Mouse (Mus musculus) ovary, adult 18-20 months (tissue): ENCODE measurements around the gene 4933415A04Rik.
A peak's percentile ranks its signal among the peaks of the same experiment; 100 is the strongest.

Experiments
- DNase-seq: peaks from one replicate; pipeline ENCODE4 v3.0.0; 2022; ENCODE audit warnings: low spot score, mixed read lengths

Gene 4933415A04Rik

GRCm38 (mm10) chr11:43575061-43575375, 11.8 kb upstream of the 4933415A04Rik start:
- no peak for DNase-seq

DNA sequence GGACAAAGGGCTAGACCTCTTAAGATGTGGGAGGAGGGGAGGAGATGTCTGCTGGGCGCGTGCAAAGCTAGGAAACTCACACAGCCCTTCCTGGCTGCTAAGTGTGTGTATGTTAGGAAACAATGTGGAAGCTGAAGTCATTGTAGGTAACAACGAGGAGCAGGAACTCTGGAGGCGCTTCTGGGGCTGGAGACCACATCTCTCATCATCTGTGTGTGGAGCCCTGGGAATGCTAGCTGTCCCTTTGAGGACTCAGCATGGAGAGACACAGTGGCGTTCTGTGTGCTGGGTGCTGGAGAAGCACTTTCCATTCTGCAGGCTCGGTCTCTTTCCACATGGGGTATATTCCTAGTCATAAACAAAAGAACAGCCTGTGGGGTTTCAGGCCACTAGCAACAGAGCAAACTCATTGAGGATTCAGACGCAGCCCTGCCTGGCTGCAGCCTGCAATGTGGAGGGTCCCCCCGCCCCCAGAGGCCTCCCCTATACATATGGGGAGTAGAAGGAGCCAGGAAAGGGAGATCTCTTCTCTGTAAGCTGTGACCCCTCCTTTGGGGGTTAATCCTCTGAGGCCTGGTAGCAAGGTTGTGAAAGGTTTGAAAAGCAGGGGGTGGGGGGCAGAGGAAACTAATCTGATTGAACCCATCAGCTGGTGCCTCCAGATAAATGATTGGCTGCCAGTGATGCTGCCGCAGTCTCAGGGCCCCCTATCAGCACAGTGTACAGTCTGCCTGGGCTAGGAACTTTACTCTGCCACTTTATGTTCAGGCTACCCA, 11.3 kb upstream of the 4933415A04Rik start:
- DNase-seq = no peak

- DNase-seq = no peak
Measured at GRCm38 (mm10) chr11:43577713-43578478, 8.9 kb upstream of the 4933415A04Rik start.

DNA sequence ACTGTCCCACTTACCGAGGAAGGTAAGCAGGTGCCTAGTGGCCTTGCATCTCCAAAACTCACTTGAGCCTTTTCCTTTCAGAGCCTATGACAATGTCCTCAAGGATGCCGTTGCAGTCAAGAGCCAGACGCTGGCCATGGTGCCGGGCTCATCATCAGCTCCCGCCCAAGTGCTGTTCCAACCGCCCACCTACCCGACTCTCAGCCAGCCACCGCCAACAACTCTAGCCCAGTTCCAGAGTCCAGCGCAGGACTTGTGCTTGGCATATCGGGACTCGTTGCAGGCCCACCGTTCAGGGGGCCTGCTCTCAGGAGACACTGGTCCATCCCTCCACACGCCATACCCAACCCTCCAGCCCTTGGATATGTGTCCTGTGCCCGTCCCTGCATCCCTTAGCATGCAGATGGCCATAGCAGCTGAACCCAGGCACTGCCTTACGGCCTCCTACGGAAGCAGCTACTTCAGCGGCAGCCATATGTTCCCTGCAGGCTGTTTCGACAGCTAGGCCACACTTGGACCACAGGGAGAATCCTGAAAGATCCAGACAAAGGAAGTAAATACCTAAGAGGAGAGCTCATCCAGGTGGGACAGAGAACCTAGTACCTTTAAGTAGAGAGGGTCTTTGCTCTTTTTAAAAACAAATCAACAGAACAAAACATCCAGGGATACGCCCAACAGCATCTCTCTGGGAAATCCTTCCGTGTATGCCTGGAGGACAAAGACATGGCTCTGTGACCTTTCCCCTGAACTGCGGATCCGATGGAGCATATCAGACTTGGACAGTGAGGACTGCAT, 1.4 kb upstream of the 4933415A04Rik start:
- no peak for DNase-seq

- no peak for DNase-seq
Measured at GRCm38 (mm10) chr11:43589530-43590072, 2.8 kb downstream of the 4933415A04Rik start.

GRCm38 (mm10) chr11:43601440-43601839, 14.6 kb downstream of the 4933415A04Rik start, which contains the start of gene Fabp6:
TSS of gene Fabp6 (minus strand) at chr11:43601540.
- DNase-seq = no peak

GRCm38 (mm10) chr11:43604207-43604606, 17.4 kb downstream of the 4933415A04Rik start:
- no peak for DNase-seq

DNA sequence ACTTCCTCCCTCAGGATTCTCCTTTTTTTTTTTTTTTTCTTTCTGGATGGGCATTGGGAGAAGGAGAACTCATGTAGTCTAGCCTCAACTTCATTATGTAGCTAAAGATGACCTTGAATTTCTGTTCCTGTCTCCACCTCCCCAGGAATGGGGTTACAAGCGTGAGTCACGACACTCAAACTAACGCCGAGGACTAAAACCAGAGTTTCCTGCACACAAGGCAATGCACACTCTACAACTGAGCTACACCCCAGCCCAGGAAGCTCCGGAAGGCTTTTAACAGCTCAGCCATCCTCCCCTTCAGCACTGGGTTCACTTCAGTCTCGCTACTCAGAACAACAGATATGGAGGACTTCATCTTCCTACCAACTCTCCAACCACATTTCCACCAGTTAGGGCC, 18.1 kb downstream of the 4933415A04Rik start:
- no peak for DNase-seq

GRCm38 (mm10) chr11:43605859-43606258, 19.0 kb downstream of the 4933415A04Rik start:
- no peak for DNase-seq

DNA sequence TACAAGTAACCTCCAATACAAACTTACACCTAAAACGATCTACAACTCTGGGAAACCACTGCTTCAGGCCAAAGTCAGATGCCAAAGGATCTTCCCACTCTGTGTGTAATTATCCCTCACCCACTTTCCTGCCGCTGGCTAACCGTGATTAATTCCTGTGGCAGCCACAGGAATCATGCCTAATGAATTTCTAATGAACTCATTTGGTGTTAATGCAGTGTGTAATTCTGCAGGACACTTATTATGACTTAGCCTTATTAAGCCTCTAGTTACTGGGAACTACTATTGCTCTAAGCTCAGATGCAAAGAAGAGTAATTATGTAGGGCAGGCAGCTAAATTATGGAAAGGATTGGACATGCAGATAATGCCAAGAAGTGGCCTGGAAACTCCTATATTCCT, 21.6 kb downstream of the 4933415A04Rik start:
- DNase-seq = no peak

- DNase-seq = peak; percentile 17
Measured at GRCm38 (mm10) chr11:43610006-43610661, 23.3 kb downstream of the 4933415A04Rik start.

GRCm38 (mm10) chr11:43610662-43611033, 23.8 kb downstream of the 4933415A04Rik start:
- DNase-seq = no peak

GRCm38 (mm10) chr11:43612834-43613488, 26.1 kb downstream of the 4933415A04Rik start:
- peak; percentile 40 for DNase-seq

DNA sequence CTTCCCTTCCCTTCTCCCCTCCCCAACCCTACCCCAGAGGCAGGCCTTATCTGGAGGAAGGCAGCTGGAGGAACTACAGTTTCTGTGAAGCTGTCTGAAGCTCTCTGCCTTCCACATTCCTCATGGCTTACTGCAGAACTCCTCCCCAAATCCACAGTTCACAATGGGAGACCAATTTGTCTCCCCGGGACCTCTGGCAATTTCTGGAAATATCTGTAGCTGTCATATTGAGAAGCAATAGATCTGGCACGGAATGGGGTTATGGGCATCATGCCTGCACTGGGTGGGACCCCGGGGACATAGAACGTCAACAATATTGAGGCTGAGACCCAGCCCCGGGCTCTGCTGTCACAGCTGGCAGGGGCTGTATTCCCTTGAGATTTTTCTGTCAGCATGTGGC, 31.1 kb downstream of the 4933415A04Rik start:
- DNase-seq = no peak

- DNase-seq = no peak
Measured at GRCm38 (mm10) chr11:43618403-43618802, 31.6 kb downstream of the 4933415A04Rik start.

- DNase-seq = no peak
Measured at GRCm38 (mm10) chr11:43621769-43622168, 34.9 kb downstream of the 4933415A04Rik start.

GRCm38 (mm10) chr11:43624341-43624740, 37.5 kb downstream of the 4933415A04Rik start:
- DNase-seq = no peak

DNA sequence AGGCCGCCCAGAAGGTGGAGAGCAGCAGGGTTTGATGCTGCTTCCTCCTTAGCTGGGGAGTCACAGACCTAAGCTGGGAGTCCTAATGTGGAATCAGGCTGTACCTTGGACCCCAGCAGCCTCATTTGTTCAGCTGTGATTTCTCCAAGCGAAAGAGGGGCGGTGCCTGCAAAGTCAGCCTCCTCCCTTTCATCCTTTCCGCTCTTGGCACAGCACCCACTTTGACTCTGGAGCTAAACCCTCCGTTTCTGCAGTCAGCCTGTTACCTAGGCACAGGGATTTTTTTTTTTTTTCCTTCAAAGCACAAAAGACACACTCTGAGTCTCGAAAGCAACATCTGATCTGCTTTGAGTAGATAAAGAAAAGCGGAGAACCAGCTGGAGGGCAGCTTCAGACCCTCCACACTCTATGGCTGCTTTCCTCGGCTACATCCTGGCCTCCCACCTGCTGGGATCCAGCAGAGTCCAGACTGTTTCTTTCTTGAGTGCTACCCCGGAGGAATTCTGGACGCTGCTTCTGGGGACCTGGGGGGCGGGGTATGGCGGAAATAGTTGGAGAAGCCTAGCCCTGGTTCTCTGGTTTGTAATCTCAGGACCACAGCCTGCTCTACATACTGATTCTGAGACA, 39.6 kb downstream of the 4933415A04Rik start:
- DNase-seq = peak; percentile 39

GRCm38 (mm10) chr11:43626927-43627645, 40.2 kb downstream of the 4933415A04Rik start:
- no peak for DNase-seq

DNA sequence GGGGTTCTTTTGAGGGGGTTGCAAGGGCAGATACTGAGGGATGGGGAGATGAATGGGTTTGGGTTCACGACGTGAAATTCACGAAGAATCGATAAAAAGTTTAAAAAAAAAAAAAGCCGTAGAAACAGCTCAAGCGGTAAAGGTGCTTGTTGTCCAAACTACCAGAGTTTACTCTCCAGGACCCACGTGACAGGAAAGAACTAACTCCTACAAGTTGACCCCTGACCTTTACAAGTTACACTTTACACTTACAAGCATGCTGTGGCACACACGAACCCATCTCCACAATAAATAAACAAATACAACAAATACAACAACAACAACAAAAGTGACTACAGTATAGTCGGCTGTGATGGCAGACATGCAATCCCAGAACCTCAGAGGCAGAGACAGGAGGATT, 44.8 kb downstream of the 4933415A04Rik start:
- DNase-seq = no peak
